Mouse (Mus musculus): ENCODE measurements around the gene Gak. TPM values are rescaled to one million over a fixed set of nuclear protein-coding genes. Genes with fewer than 3 reads are reported as not detected.

Gene Gak
- polyA plus RNA-seq, 1 experiment from 2014 or later: 75.7 TPM

DNA sequence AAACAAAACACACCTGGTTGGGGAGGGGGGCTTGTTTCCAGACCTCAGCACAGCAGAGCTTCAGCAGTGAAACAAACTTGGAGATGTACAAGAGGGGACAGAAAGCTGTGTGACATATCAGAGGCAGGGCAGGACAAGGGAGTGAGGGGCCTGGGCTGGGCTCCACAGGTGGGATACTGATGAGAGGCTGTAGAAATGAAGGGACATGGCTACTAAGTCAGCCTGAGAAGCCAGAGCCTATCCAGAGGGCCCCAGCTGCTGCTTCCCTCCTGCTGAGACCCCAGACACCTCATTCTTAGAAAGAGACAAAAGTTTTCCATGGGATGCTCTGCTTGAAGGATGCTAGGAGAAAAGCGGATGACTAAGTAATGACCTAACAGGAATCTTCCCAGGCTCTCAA lies 29.1 kb upstream of the Gak start:
- Histone ChIP-seq H3K9ac (ENCODE audit: low read depth, low read length) (no peak overlapping the region), H3K9me3 (ENCODE audit: control insufficient read depth, low read length) (no peaks in the 10 kb centered on the region), H3K4me2 (ENCODE audit: low read depth, low read length) (no peak overlapping the region), H3K36me3 (ENCODE audit: control insufficient read depth, insufficient read depth, low read length) (peaks cover 13% of the 10 kb centered on the region; the same call in 1 of the 2 replicates), H3K4me3 (ENCODE audit: low read length) (no peak overlapping the region), H3K27me3 (replicated peaks; ENCODE audit: control insufficient read depth, insufficient read depth, low read length) (no peaks in the 10 kb centered on the region), H3K27ac (ENCODE audit: low read length) (no peak overlapping the region), H3K4me1 (ENCODE audit: control insufficient read depth, insufficient read depth, low read length) (peaks cover 15% of the 10 kb centered on the region)
- no peak for ATAC-seq
- 83% methylated on average over 1 of the region's 1 CpGs for WGBS

DNA sequence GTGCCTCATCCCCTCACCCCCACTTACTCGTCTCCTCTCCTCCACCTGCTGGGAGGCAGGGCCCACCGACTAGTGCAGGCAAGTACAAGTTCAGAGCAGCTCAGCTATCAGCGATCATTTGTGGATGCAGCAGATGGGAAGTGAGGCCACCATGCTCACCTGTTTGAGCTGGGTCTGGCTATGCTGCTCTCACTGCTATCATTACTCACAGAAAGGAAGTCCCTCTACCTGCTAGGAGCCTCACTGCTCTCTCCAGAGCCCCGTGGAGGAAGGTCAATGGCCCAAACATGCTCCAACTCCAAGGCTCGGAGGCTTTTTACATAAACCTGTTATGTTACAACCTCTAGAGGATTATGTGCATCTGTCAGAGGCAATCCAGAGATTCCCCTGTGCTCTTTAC lies 27.9 kb upstream of the Gak start:
- H3K36me3 ChIP-seq (ENCODE audit: control insufficient read depth, insufficient read depth, low read length): peaks cover 15% of the 10 kb centered on the region; the same call in 1 of the 2 replicates
- H3K9me3 ChIP-seq (ENCODE audit: control insufficient read depth, low read length): no peaks in the 10 kb centered on the region
- no peak overlapping the region for H3K4me2 ChIP-seq (ENCODE audit: low read depth, low read length)
- H3K4me1 ChIP-seq (ENCODE audit: control insufficient read depth, insufficient read depth, low read length): peaks cover 15% of the 10 kb centered on the region
- no peak overlapping the region for H3K27ac ChIP-seq (ENCODE audit: low read length)
- no peak for ATAC-seq
- no peak overlapping the region for H3K4me3 ChIP-seq (ENCODE audit: low read length)
- no peak overlapping the region for H3K9ac ChIP-seq (ENCODE audit: low read depth, low read length)
- WGBS: 74% methylated on average over 5 of the region's 5 CpGs
- H3K27me3 ChIP-seq (replicated peaks; ENCODE audit: control insufficient read depth, insufficient read depth, low read length): no peaks in the 10 kb centered on the region

DNA sequence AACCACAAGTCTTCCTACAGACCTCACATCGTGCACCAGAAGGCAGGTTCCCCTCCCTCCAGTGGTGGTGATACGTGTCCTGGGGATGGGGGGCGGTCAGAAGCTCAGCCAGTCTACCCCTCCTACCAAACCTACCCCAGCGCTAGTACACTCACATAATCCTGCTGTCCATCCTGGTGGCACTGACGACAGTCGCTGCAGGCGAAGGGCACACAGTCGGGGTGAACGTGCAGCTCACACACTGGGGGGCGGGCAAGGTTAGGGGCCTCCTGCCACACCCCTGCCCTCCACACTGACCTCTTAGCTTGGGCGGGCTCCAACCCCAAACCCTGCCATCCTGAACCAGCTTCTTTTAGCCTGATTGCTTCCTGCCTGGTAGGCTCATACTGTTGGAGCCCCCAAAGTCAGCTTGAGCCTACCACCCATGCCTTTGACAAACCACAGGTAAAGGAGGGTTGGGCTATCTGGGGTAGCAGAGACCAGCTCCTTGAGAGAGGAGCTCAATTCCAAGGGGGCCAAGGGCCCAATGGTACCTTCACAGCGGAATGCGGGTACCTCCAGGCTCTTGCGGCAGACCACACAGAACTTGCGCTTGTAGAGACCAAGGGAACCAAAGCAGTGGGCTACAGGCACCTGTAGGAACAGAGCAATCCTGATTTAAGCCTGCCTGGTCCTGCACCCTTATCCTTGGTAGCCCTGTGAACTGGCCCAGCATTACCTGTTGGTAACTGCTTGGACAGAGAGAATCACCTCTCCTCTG lies 26.5 kb upstream of the Gak start:
- WGBS: 93% methylated on average over 15 of the region's 15 CpGs
- no peak for ATAC-seq
- Histone ChIP-seq H3K27me3 (replicated peaks; ENCODE audit: control insufficient read depth, insufficient read depth, low read length) (no peaks in the 10 kb centered on the region), H3K4me3 (ENCODE audit: low read length) (no peak overlapping the region), H3K4me1 (ENCODE audit: control insufficient read depth, insufficient read depth, low read length) (peaks cover 15% of the 10 kb centered on the region), H3K36me3 (ENCODE audit: control insufficient read depth, insufficient read depth, low read length) (peaks cover 15% of the 10 kb centered on the region; the same call in 1 of the 2 replicates), H3K9ac (ENCODE audit: low read depth, low read length) (no peak overlapping the region), H3K27ac (ENCODE audit: low read length) (no peak overlapping the region), H3K9me3 (ENCODE audit: control insufficient read depth, low read length) (no peaks in the 10 kb centered on the region), H3K4me2 (ENCODE audit: low read depth, low read length) (no peak overlapping the region)

DNA sequence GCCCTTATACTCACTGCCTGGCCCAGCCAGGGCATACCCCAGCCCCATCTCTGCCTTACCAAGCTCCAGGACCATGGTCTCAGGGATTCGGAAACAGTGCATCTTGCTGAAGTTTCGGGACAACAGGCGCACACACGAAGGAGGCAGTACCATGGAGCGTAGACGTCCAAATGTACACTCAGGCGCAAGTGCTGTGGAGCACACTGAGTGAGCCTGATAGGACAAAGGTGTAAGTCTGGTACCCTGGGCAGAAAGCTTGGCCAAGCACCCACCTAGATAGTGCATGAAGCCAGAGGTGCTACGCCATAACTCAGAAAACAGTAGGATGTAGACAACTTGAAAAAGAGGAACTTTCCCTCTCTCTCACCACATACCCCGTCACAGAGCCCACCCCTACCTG lies 25.8 kb upstream of the Gak start:
- ATAC-seq: no peak
- no peaks in the 10 kb centered on the region for H3K9me3 ChIP-seq (ENCODE audit: control insufficient read depth, low read length)
- H3K36me3 ChIP-seq (ENCODE audit: control insufficient read depth, insufficient read depth, low read length): peaks cover 19% of the 10 kb centered on the region; the same call in 1 of the 2 replicates
- no peak overlapping the region for H3K4me2 ChIP-seq (ENCODE audit: low read depth, low read length)
- H3K9ac ChIP-seq (ENCODE audit: low read depth, low read length): no peak overlapping the region
- H3K4me3 ChIP-seq (ENCODE audit: low read length): no peak overlapping the region
- peaks cover 15% of the 10 kb centered on the region for H3K4me1 ChIP-seq (ENCODE audit: control insufficient read depth, insufficient read depth, low read length)
- no peak overlapping the region for H3K27ac ChIP-seq (ENCODE audit: low read length)
- WGBS: 94% methylated on average over 9 of the region's 9 CpGs
- H3K27me3 ChIP-seq (replicated peaks; ENCODE audit: control insufficient read depth, insufficient read depth, low read length): no peaks in the 10 kb centered on the region

DNA sequence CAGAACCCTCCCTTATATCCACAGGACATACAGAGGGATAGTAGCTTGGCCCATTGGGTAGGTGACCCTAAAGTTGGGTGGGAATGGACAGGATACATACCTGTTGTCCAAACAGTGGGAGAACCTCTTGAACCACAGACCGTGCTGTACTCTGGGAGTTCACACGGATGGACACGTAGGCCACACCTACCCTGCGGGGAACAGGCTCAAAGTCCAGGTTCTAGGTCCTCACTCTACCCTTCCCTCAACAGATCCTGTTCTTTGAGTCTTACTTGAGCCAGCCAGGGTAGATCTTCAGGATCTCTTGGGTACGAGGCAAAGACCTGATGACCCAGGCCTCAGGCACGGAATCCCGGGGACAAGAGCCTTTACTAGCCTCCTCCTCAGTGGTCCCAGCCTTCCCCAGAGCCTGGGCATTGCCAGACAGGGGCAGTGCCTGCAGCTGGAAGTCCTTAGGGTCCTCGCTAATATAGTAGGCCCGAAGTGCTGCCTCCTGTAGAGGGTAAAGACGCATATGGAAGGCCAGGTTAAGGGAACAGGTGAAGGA lies 25.0 kb upstream of the Gak start:
- peak; percentile 52 for ATAC-seq
- 88% methylated on average over 10 of the region's 10 CpGs for WGBS

DNA sequence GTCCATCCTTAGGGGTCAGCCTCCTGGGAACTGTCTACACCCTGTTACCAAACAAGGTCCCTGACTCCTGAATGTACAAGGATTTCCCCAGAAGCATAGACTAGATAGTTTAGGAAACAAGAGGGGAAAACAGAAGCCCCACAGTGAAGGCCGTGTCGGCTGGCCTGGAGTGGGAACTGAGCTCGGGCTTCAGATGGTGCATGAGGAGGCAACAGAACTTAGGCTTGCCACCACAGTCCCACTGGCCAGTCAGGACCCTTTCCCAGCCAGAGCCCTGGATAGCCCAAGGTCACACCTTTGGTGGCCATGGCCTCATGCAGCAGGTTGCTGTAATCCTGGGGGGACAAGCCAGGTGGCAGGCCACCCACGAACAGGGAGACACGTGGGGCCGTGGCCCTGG lies 23.8 kb upstream of the Gak start:
- 86% methylated on average over 6 of the region's 6 CpGs for WGBS
- ATAC-seq: no peak

More for the DNA sequence above, 25.0 kb upstream of the Gak start:
- Histone ChIP-seq H3K9me3 (ENCODE audit: control insufficient read depth, low read length) (no peaks in the 10 kb centered on the region), H3K27ac (ENCODE audit: low read length) (no peak overlapping the region), H3K4me2 (ENCODE audit: low read depth, low read length) (no peak overlapping the region), H3K36me3 (ENCODE audit: control insufficient read depth, insufficient read depth, low read length) (peaks cover 19% of the 10 kb centered on the region), H3K9ac (ENCODE audit: low read depth, low read length) (no peak overlapping the region), H3K27me3 (replicated peaks; ENCODE audit: control insufficient read depth, insufficient read depth, low read length) (no peaks in the 10 kb centered on the region), H3K4me3 (ENCODE audit: low read length) (no peak overlapping the region), H3K4me1 (ENCODE audit: control insufficient read depth, insufficient read depth, low read length) (peaks cover 9% of the 10 kb centered on the region)

DNA sequence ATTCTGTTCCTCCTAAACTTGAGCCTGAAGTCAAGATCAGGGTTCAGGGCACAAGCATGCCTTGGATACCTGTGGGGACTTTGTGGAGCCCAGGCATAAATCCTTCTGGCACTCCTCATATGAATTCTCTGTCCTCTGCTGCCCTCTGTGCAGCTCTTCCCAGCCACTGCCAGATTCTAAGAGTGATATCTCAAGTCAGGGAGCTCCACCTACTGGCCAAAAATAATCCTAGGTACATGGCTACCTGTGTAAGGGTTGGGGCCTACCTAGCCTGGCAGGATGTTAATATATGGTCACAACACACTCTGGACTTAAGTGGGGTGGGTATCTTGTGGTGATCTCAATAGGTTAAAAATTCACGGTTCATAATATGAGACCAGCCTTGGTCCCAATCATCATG lies 22.3 kb upstream of the Gak start:
- H3K36me3 ChIP-seq (ENCODE audit: control insufficient read depth, insufficient read depth, low read length): peaks cover 26% of the 10 kb centered on the region
- WGBS: 67% methylated on average over 1 of the region's 1 CpGs

More for the DNA sequence above, 23.8 kb upstream of the Gak start:
- no peak overlapping the region for H3K4me2 ChIP-seq (ENCODE audit: low read depth, low read length)
- H3K9me3 ChIP-seq (ENCODE audit: control insufficient read depth, low read length): no peaks in the 10 kb centered on the region
- no peak overlapping the region for H3K9ac ChIP-seq (ENCODE audit: low read depth, low read length)
- peaks cover 2% of the 10 kb centered on the region; the same call in 1 of the 2 replicates for H3K4me1 ChIP-seq (ENCODE audit: control insufficient read depth, insufficient read depth, low read length)
- H3K4me3 ChIP-seq (ENCODE audit: low read length): no peak overlapping the region
- no peaks in the 10 kb centered on the region for H3K27me3 ChIP-seq (replicated peaks; ENCODE audit: control insufficient read depth, insufficient read depth, low read length)
- H3K36me3 ChIP-seq (ENCODE audit: control insufficient read depth, insufficient read depth, low read length): peaks cover 26% of the 10 kb centered on the region
- H3K27ac ChIP-seq (ENCODE audit: low read length): no peak overlapping the region

DNA sequence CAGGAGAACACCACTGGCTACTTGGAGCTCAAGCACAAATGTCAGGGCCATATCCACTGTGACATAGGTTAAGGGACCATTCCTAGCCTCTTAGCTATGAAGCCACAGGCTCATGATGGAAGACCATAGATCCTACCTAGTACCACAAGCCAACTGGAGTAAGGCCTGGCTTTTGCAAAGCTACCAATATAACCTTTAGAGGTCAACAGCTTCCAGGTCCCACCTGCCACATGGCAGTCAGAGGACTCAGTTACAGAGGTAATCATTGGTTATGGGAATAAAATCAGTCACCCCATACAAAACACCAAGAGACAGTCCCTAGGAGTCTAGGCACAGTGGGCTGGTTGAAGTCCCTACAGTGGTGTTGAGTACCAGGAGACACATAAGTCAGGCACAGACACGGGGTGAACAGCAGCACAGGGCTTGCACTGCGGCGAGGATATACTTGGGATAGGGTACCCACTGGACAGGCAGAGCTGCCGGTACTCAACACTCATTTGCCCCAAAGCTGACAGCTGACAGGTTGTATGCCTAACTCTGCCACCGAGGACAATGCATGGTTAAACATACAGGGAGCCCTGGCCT lies 21.7 kb upstream of the Gak start:
- 83% methylated on average over 5 of the region's 5 CpGs for WGBS
- Histone ChIP-seq H3K27ac (ENCODE audit: low read length) (no peak overlapping the region), H3K9ac (ENCODE audit: low read depth, low read length) (no peak overlapping the region), H3K9me3 (ENCODE audit: control insufficient read depth, low read length) (no peaks in the 10 kb centered on the region), H3K4me1 (ENCODE audit: control insufficient read depth, insufficient read depth, low read length) (peaks cover 2% of the 10 kb centered on the region; the same call in 1 of the 2 replicates), H3K36me3 (ENCODE audit: control insufficient read depth, insufficient read depth, low read length) (peaks cover 26% of the 10 kb centered on the region), H3K4me3 (ENCODE audit: low read length) (no peak overlapping the region), H3K4me2 (ENCODE audit: low read depth, low read length) (no peak overlapping the region), H3K27me3 (replicated peaks; ENCODE audit: control insufficient read depth, insufficient read depth, low read length) (no peaks in the 10 kb centered on the region)
- no peak for ATAC-seq

More for the DNA sequence above, 22.3 kb upstream of the Gak start:
- H3K4me1 ChIP-seq (ENCODE audit: control insufficient read depth, insufficient read depth, low read length): peaks cover 2% of the 10 kb centered on the region; the same call in 1 of the 2 replicates
- H3K9ac ChIP-seq (ENCODE audit: low read depth, low read length): no peak overlapping the region
- peak; percentile 75 for ATAC-seq
- no peak overlapping the region for H3K4me2 ChIP-seq (ENCODE audit: low read depth, low read length)
- H3K9me3 ChIP-seq (ENCODE audit: control insufficient read depth, low read length): no peaks in the 10 kb centered on the region
- no peak overlapping the region for H3K27ac ChIP-seq (ENCODE audit: low read length)
- no peaks in the 10 kb centered on the region for H3K27me3 ChIP-seq (replicated peaks; ENCODE audit: control insufficient read depth, insufficient read depth, low read length)
- no peak overlapping the region for H3K4me3 ChIP-seq (ENCODE audit: low read length)

DNA sequence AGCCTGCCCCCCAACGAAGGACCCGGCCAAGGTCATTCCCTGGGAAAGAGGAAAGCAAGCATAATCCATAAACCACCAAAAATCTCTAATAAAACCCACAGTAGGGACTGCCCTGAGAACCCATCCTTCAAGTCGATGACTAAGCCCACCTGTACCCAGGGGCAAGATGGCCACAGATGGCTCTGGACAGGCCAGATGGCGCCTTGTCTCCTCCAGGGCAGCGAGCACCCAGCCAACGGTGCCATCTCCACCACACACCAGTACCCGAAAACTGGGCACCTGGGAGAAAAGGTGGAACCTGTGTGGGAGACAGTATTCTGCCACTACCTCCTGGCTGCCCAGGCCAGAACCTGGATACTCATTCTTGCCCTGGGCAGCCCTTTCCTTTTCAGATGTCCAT lies 20.8 kb upstream of the Gak start:
- no peak overlapping the region for H3K4me2 ChIP-seq (ENCODE audit: low read depth, low read length)
- 88% methylated on average over 7 of the region's 7 CpGs for WGBS
- ATAC-seq: no peak
- H3K9me3 ChIP-seq (ENCODE audit: control insufficient read depth, low read length): no peaks in the 10 kb centered on the region
- H3K9ac ChIP-seq (ENCODE audit: low read depth, low read length): no peak overlapping the region
- H3K4me3 ChIP-seq (ENCODE audit: low read length): no peak overlapping the region
- H3K27me3 ChIP-seq (replicated peaks; ENCODE audit: control insufficient read depth, insufficient read depth, low read length): no peaks in the 10 kb centered on the region
- no peak overlapping the region for H3K27ac ChIP-seq (ENCODE audit: low read length)
- H3K4me1 ChIP-seq (ENCODE audit: control insufficient read depth, insufficient read depth, low read length): peaks cover 2% of the 10 kb centered on the region; the same call in 1 of the 2 replicates
- H3K36me3 ChIP-seq (ENCODE audit: control insufficient read depth, insufficient read depth, low read length): peaks cover 22% of the 10 kb centered on the region

Data from intestine, embryonic 16.5 days (tissue).